Mouse (Mus musculus) spleen, postnatal 10 days (tissue): ENCODE measurements at regions not wholly inside any gene's neighbourhood (a gene's known extent, or its start where the extent isn't known, plus 50 kb on each side); places are given as distances from the start of the nearest gene placed in this dataset.

Experiments
- DNase-seq, 2 experiments: peaks; one replicate each; pipeline ENCODE4 v3.0.0; 2021 to 2022; ENCODE audit warnings: low spot score in 2 of 2

DNA sequence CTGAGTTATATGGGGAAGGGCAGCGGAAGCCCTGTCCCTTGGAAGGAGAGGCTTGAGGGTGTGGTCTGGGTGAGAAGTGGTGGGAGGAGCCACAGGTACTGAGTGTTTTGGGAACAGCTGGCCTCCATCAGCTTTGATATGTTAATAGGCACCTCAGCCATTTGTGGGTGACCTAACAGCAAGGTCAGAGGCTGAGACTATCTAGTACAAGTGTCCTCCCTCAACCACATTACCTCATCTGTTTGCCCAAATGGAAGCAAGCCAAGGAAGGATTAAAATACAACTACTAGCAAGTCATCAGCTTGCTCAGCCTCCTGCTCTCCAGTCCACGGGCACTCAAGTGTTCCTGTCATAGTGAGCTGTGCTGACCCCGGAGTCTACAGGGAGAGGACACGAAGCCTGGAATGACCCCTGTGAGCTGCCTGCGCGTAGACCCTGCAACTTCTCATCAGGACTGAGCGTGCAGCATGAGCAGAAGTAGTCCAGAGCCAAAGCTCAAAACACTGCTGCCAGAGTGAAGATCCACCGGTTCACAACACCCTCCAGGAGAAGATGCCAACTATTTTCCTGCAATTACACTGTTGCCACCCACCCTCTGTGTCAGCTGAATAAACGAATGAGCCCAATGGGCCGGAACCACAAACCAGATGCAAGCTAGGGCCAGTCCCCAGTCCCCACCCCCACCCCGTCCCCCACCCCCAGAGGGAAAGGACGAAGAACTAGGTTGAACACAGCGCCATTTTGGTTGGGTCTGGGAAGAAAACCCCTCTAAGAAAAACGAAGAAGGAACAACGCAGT lies 239.6 kb downstream of the Qk start:
- no peak for DNase-seq

DNA sequence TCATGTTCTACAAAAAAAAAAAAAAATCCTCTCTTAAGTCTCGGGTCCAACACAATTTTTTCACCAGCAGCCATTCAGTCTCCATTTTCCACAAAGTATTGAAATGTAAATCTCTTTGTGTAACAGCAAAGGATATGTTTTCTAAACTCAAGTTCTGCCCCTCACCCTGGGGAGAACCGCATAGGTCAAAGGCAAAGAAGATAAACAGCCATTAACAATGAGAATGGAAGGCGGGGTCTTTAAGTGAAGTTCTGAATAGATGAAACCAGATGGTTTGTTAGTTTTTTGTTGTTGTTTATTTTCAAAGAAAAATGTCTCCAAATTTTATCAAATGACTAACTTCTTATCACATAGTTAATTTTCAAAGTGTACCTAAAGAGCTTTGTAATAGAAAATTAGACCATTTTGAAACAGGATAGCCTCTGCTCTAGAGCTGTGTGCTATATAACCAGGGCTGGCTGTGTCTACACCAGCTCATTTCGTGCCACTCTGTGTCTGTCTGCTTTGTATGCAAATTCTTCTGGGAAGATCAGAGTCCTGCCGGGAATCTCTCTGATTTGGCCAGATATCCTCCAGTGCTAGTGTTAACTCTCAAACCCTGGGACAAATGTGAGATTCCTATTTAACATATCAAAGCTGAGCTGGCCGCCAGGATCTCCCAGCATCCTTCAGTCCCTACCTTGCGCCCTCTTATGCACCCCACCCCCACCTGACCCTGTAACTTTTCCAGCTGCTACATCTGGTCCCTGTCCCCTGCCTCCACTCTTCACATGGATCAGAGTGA lies 240.9 kb downstream of the Qk start:
- no peak for DNase-seq

DNA sequence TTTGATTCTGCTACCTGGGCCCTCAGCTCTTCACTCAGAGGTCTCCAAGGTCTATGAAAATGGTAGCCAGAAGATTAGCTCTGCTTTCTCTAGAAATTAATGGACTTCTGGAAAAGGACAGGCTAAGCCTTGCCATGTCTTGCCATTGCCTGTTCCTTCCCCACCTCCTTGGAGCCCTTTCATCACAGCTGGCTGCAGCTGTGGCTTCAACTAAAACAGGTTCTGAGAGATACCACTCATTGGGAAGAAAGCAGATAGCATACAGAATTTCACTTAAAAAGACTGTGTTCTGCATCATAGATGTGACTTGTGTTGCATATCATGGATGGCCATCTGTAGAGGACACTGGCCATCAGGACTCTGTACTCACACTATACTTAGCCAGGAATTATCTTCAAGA lies 246.4 kb downstream of the Qk start:
- no peak for DNase-seq

DNA sequence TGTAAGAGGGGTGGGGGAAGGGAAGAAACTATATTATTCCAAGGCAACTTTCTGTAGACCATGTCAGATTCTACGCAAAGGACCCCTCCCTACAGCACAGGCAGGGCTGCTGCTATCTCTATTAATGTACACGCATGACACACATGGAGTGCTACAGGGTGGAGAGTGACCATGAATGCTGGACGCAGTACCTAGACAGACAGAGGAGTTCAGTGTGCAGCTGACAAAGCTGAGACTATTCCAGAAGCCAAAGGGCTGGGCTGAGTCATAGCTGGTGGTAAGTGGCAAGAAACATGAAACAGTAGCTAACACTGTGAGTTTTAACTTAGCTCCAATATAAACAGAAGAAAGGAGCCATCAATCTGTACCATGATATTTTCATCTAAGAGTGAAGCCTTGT lies 250.4 kb downstream of the Qk start:
- no peak for DNase-seq

DNA sequence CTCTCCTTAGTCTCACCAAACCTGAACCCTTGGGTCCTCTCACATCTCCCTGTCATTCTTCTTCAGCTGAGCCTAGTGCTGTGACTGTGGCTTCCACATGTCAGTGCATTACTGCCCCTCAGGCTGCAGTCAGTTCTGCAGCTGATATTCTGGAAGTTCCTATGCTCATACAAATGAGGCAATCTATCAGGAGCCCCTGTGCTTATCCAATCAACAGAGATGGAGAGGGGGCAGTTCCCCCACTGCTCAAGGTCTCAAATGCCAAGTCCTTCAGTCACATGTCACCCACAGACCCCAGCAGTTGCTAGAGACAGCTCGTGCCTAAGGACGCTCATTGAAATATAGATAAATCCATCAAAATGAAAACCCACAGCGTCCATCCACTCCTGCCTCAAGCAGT lies 254.5 kb downstream of the Qk start:
- DNase-seq, result no peak

DNA sequence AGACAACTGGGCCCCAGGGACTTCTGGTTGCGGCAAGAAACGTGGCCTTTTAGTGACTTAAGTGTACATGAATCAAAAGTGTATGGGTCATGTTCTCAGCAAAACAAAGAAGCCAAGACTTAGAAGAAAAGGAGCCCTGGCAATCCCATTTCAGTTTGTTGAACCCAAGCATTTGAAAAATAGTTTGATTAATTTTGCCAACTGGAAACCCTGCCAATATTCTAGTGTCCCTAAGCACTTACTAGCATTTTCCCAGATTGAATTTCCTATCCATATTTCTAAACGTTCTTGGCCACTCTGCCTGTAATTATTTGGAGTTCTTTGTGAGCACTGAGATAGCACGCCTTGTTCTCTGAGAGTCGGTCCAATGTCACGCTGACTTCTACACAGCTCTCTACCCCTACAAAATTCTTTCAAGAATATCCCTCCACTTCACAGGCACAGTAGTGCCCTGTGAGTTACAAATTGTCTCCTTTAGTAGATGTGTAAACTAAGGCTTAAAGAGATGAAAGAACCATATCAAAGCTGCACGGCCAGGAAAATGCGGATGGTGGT lies 257.0 kb downstream of the Qk start:
- no peak for DNase-seq

DNA sequence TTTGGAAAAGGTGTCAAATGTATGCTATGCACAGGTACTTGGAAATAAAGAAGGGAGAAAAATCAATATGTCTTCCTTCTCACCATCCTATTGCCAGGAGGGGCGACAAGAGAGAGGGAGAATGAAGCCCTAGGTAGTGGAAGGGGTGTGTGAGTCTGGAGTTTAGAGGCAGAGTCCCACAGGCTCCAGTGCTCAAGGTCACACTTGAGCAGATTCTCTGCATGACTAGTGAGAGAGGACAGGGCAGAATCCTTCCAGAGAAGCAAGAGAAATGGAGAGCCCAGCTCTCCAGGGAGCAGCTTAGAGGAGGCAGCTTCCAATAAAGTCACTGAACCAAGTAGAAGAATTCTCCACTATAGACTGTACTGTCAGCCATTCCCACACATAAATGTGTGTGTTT lies 261.9 kb downstream of the Qk start:
- no peak for DNase-seq

DNA sequence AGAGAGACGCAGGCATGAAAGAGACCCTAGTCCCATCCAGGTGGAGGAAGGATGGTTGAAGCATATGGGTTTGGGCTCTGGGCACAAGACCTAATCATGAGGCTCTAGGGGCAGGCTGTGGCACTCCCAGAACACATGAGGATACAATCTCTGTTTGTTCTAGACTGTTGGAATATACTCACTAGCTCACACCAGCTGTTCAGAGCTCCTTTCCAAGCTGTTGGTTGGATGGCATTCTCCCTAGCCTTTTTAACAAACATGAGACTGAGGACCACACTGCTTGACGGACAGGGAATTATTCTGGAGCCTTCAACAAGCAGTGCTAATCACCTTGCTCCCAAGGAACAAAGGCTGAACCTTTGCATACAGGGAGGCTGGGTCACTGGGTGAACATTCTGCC lies 263.6 kb downstream of the Qk start:
- DNase-seq, result no peak

DNA sequence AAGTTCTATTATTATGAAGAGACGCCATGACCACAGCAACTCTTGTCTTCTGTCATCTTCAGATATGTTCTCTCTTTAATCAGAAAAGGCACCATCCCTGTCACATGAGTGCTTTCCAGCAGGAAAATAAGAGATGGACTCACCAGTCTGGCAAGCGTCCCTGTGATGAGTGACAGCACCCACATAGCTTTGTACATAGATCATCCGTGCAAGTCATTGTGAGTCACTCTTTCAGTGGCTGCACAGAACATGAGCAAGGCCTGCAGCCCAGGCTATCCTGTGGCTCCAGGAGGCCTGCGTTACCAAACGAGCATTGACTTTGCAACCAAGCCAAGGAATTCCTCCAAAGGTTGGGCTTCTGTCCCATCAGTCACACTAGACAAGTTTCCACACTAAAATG lies 265.3 kb downstream of the Qk start:
- DNase-seq, result no peak

DNA sequence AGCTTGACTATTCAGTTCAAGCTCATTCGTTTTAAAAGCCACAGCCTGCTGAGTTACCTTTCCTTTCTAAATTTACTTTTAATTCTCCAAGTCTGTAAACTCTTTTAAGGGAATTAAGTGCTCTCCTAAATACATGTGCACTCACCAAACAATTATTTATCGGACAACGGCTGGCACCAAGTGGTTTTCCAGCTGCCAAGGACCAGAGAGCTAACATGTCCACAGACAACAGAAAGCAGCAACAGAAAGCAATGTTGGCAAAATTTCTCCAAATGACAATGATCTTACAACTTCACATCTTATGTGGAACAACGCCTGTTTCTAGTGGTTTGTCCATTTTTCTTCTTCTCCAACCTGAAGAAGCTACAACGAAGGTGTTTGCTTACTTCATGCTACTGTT lies 275.3 kb downstream of the Qk start:
- no peak for DNase-seq

DNA sequence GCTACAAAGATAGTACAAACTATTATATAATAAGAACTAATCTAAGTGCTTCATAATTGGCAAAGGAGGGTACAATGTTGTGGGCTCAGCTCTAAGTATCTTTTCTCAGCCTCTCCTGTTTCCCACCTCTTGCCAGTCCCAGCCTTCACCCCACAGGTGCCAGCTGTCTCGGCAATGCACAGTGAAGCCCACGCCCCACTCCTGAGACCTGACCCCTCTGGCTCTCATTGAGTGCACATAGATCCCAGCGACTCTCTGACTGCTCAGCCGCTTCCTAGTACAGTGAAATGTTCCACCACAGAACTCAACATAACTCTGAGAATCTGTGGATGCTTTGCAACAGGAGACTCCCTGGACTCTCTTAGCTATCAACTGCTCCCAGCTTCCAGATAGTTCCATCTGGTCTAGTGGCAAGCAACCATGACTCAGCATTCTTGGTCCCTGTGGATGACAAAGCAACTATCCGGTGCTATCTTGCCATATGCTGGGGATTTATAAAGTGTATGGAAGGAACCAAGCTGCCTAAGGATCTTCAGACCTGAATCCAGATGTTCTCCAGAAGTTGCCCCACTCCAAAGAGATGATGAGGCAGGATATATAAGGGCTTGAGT lies 277.5 kb downstream of the Qk start:
- DNase-seq, result no peak

DNA sequence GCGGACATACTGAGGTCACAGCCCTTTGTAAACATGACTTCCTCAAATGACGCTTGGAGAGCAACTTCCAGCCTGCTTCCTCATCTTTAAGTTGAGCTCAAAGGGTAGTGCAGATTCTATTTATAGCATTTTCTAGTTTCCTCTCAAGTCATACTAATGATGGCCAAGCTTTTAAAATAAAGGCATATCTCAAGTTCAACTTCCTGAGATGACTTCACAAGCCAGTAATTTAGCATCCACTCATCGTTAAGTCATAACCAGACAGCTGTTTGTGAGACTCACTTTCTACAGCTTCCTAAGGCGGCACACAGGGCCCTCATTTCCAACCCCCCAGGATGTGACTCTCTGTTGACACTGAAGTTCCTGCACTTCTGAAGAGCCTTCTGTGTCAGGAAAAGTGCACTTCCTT lies 278.7 kb downstream of the Qk start:
- DNase-seq, result no peak

DNA sequence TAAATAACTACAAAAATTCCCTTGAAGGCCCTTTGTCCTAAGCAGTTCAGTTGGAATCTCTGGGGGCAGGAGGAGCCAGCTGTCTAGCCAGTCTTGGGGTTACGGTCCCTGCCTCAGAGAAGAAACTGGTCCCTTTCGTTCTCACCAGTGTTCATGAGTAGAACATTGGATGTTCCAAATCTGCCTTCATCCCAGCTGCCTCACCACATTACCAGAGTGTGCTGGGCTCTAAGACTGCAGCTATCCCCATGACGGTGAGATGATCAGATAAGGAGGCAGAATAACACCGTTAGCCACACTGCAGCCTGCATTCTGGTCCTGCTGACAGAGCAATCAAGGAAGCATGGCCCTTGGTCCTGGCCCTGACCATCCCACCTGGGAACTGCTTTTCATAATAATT lies 279.3 kb downstream of the Qk start:
- no peak for DNase-seq

DNA sequence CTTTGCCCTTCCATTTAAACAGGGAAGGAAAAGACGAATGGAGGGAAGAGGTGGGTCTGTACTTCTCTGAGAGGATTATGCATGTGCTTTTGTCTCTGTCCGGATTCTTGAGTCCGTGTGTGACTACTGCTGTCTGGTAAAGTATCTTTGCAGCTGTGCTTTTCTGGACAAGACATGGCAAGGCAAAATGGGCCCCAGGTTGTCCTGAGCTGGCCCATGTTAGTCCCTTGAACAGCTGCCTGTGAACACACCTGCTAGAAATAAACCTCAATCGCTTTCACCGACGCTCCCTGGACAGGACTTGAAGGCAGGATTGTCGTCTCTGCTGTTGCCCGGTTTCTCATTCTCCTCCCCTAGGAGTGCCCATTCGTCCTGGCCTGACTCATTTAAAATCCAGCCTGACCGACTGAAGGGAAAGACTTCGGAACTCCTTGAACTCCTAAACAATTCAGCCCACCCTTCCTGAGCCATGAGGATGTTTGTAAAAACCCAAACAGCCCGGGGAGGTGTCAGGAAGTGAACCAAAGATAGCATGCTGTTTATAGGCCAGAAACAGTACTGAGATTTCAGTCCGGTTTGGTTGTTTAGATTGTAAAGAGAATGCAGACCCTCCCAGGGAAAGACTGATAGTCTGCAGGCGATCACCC lies 281.7 kb downstream of the Qk start:
- DNase-seq, result no peak

DNA sequence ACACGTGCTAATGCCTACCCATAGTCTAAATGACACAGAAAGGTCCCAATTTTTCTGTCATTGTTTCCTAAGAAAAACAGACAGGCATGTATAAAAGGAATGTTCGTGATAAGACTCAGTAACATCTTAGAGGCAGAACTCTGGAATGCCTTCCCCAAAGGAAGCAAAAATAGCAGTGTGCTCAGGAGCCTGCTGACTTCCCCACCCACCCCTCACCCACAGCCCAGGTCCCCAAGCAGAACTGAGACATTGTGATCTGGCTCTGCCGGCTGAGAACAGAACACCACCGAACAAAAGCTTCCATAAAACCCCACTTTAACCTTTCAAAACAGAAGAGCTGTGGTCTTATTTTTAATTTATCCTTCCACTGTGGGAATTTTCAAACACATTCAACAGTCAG lies 286.1 kb downstream of the Qk start:
- DNase-seq, result no peak

DNA sequence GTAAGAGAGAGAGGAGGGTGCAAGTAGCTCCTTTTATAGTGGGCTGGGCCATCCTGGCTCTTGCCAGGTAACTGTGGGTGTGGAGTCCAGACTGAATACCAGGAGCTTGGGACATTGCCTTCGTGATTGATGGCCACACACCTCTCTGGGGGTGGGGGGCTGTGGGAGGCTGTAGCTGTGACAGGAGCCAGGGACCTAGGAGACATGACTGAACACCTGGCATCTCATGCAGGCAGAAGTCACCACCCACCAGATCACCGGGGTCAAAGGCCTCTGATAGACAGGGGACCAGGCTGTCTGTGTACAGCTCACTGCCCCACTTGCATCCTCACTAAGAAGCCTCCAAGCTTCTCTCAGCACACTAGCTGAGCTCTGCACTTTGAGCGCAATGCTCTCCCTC lies 288.6 kb downstream of the Qk start:
- no peak for DNase-seq

DNA sequence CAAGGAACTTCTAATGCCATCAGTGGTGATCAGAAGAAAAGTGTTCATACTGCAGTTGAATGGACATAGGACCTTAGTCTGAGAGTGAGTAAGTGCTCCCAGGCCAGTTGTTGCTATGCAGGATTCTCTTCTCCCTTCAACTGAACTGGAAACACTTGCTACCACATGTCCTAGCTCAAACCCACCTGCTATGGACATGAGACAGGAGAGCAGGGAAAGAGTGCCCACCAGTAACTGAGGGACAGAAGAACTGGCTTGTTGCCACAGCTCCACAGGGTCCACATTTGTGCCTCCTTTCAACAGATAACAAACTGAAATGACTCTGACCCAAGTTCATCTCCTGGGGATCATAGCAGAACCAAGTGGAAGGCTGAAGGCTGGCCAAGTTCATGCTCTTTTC lies 292.9 kb downstream of the Qk start:
- DNase-seq, result no peak

DNA sequence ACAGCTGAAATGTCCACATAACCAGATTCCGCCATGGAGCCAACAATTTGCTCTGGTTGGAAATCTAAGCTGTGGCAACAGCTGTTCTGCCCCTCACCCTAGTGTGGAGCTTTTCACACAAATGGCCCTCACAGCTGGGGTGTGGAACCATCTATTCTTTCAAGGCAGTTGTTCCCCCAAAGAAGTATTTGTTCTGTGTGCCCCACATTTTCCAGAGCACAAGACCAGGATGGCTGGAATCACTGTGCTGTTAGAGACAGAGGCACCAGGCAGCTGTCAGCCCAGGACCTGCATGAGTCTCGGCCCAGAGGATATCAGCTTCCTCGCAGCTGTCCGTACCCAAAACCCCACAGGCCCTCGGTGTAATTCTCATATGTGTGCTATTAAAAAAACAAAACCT lies 294.4 kb downstream of the Qk start:
- DNase-seq, result no peak

DNA sequence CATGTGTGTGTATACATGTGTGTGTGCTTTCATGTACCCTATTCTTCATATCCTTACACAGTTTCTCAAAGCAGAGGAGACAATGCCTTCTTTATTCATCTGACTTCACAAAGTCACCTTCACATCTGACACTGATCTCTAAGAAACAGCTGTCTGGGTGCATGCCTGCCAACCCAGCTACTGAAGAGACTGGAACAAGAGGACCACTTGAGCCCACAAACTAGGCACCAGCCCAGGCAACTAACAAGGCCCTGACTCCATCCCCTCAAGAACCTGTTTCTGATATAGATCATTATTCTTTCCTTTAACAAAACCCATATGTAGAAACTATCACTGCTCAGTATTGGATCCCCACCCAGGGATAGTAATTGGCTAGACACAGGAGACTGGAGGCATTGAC lies 295.3 kb downstream of the Qk start:
- no peak for DNase-seq

DNA sequence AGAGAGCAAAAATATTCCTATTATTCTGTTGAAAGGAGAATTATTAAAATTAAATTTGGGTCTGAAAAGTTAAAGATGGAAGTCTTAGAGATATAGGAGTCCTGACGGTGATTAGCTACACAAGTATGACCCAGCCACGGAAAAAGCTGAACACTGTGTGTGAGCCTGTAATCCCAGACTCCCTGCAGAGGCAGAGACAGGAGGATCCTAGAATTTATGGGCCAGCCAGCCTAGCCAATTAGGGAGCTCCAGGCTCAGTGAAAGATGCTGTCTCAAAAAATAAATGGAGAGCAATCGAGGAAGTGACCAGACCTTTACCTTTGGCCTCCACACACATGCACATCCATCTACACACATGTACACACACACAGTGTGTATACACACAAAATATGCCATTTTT lies 307.5 kb downstream of the Qk start:
- DNase-seq, result no peak

DNA sequence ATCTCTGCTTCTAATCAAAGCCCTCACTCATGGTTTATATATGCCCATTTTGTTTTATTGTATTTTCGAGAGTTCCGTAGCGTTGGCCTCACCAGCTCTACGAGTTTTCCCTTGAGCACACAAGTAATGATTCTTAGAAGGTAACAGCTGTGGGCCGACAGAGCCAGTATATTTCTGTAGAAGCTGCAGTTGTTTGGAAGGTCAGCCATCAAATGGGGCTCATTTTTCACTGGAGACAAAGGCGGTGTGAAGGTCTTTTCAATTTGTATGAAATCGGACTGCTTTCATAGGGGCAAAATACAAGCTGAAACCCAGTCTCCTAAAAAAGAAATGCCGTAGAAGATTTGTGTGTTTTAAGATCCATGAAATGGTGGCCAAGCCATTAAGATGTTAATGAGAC lies 307.9 kb downstream of the Qk start:
- DNase-seq, result no peak

DNA sequence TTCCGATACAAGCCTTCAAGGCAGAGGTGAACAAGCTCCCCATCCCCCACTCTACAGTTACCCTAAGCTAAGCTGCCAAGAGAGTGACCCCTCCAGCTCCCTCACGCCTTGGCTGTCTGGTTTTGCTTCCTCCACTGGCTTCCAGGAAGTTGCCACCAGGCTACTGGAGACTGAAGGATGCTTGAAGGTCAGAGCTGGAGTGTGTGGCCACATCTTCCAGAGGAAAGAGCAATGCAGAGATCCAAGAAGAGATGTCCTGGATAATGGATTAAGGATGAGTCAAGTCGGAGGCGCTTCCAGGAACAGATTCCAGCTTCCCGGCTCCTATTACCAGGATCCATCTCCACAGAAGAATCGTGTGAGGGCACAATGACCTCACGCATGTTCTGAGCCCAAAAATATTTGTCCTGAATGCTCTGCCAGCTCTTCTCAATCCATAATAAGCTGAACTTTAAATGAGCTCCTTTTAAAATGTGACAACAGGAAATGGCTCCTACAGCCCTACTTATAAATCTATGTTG lies 318.5 kb downstream of the Qk start:
- DNase-seq, result no peak
